Mouse (Mus musculus) forebrain, embryonic 11.5 days (tissue): ENCODE data around the gene Safb2. TPM values are rescaled to one million over a fixed set of nuclear protein-coding genes. Genes with fewer than 3 reads are reported as not detected.

Experiments
- ATAC-seq: fragments of 200-750 bp; cut with Nextera tagmentation; replicated peaks from 2 replicates; pipeline ENCODE4 v1.8.0; 2017; ENCODE audit warnings: moderate TSS enrichment; ENCODE audit not compliant: low FRiP score
- DNase-seq: peaks from one replicate; pipeline ENCODE4 v3.0.0-alpha.2; 2017; ENCODE audit warnings: low spot score
- H3K27ac ChIP-seq: fragments of 300-500 bp; sonication (generic); 2 replicates; pipeline ENCODE4 v1.5.1; 2014; ENCODE audit warnings: low read depth, low read length
- H3K27me3 ChIP-seq: fragments of 300-500 bp; sonication (generic); 2 replicates; pipeline ENCODE4 v1.6.1; 2014; ENCODE audit warnings: mild to moderate bottlenecking, low read length, mixed read lengths; ENCODE audit not compliant: control insufficient read depth, insufficient read depth
- H3K36me3 ChIP-seq: fragments of 300-500 bp; sonication (generic); 2 replicates; pipeline ENCODE4 v1.6.1; 2014; ENCODE audit warnings: mild to moderate bottlenecking, low read length, moderate library complexity, mixed read lengths; ENCODE audit not compliant: control insufficient read depth, insufficient read depth
- H3K4me1 ChIP-seq: fragments of 300-500 bp; sonication (generic); replicated peaks from 2 replicates; pipeline ENCODE4 v1.6.1; 2014; ENCODE audit warnings: low read length, mixed read lengths; ENCODE audit not compliant: control insufficient read depth, insufficient read depth
- H3K4me2 ChIP-seq: fragments of 300-500 bp; sonication (generic); 2 replicates; pipeline ENCODE4 v1.6.1; 2014; ENCODE audit warnings: low read depth, mild to moderate bottlenecking, low read length, moderate library complexity, mixed read lengths; ENCODE audit not compliant: severe bottlenecking
- H3K4me3 ChIP-seq: fragments of 300-500 bp; sonication (generic); 2 replicates; pipeline ENCODE4 v1.5.1; 2014; ENCODE audit warnings: low read depth, low read length
- H3K9ac ChIP-seq: fragments of 300-500 bp; sonication (generic); 2 replicates; pipeline ENCODE4 v1.6.1; 2014; ENCODE audit warnings: low read length
- H3K9me3 ChIP-seq: fragments of 300-500 bp; sonication (generic); 2 replicates; pipeline ENCODE4 v1.6.1; 2016; ENCODE audit warnings: low read length, mixed read lengths; ENCODE audit not compliant: control insufficient read depth
- WGBS: fragments of 180-500 bp; shearing (Covaris S2); extraction: QIAGEN DNeasy Blood & Tissue Kit; methylation state at CpG from one replicate; pipeline ENCODE4 v1.1.7; 2014; 5-methylcytosine and 5-hydroxymethylcytosine counted together
- polyA plus RNA-seq: library from polyadenylated mRNA; unstranded; fragments of >200 nt; fragmentation: Nextera tagmentation; extraction: Ambion mirVana; gene quantifications from 2 replicates; pipeline ENCODE4 v1.2.1, GENCODE M21; 2014

Gene Safb2
- polyA plus RNA-seq, 1 experiment from 2014 or later = 75.0 TPM

DNA sequence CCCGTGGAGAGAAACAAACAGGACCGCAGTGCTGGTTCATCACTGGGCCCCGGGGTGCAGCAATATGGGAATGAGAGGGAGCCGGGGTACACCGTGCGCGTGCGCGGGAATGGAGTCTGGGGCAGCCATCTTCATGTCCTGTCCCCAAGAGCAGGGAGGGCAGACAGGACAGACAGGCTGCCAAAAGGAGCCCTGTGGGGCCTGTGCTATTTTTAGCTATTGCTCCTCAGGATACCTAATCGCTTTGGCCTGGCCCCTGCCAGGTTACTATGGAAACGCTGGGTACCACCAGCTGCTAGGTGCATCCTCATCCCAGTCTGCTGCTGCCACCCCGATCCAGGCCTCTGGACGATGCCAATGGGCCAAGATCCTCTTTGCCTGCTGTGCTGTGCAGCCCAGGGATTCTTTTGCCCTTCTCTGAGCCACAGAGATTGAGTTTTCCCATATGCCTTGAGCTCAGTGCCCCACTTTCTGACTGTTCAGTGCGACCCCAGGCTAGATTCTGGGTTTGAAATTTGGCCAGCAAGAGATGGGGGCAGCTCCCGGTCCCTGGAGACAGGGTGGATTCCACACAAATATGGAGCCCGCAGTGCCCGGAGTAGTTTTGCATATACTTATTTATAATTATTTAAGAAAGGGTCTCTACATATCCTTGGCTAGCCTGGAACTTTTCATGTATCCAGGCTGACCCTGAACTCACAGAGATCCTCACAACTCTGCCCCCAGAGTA, 37.1 kb downstream of the Safb2 start:
- Histone ChIP-seq H3K4me1 (peaks cover 10% of the 10 kb centered on the region), H3K9me3 (no peaks in the 10 kb centered on the region), H3K27ac (no peak overlapping the region), H3K27me3 (no peaks in the 10 kb centered on the region), H3K4me2 (no peak overlapping the region), H3K4me3 (no peak overlapping the region), H3K36me3 (no peaks in the 10 kb centered on the region), H3K9ac (no peak overlapping the region)
- DNase-seq (peak; percentile 49), ATAC-seq (no peak)
- WGBS = 61% methylated on average over 17 of the region's 17 CpGs

- WGBS = 88% methylated on average over 5 of the region's 5 CpGs
- H3K36me3 ChIP-seq = no peaks in the 10 kb centered on the region
- no peak overlapping the region for H3K9ac ChIP-seq
- no peak overlapping the region for H3K4me3 ChIP-seq
- H3K4me1 ChIP-seq = peaks cover 8% of the 10 kb centered on the region
- no peaks in the 10 kb centered on the region for H3K27me3 ChIP-seq
- ATAC-seq (no peak), DNase-seq (peak; percentile 22)
- H3K9me3 ChIP-seq = no peaks in the 10 kb centered on the region
- no peak overlapping the region for H3K27ac ChIP-seq
- no peak overlapping the region for H3K4me2 ChIP-seq
Measured at GRCm38 (mm10) chr17:56546576-56546975, 37.8 kb downstream of the Safb2 start.

GRCm38 (mm10) chr17:56545945-56546344, 38.4 kb downstream of the Safb2 start:
- no peak overlapping the region for H3K27ac ChIP-seq
- H3K4me1 ChIP-seq = peaks cover 5% of the 10 kb centered on the region
- 95% methylated on average over 1 of the region's 1 CpGs for WGBS

DNA sequence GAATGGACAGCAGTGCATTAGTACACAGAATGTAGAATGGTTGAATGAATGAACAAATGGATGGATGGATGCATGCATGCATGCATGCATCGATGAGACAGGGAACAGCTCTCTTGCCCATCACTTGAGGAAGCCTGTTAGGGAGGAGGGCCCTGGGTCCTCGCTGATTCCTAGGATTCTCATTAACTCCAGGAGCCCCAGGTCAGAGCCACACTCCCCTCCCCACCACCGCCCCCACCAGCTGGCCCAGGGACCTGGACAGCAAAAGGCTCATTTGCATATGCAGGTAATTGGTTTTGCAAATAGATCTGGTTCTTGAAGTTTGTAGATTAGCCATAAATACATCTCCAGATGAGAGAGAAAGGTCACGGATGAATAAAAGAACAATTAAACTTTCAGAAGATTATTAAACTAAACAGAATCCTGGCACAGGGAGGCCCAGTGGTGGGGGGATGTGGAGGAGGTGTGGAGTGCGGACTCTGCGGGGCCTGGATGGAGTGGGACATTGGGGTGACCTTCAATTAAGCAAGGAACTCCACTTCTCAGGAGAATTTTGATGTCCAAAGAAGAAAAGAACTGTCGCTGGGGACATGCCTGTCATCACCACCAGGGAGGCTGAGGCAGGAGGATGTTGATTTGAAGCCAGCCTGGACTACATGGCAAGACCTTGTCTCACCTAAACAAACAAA, 39.5 kb downstream of the Safb2 start:
- no peak for ATAC-seq

More at GRCm38 (mm10) chr17:56545945-56546344, 38.4 kb downstream of the Safb2 start:
- Histone ChIP-seq H3K9ac (no peak overlapping the region), H3K4me2 (no peak overlapping the region), H3K9me3 (no peaks in the 10 kb centered on the region), H3K36me3 (no peaks in the 10 kb centered on the region), H3K27me3 (no peaks in the 10 kb centered on the region), H3K4me3 (no peak overlapping the region)
- no peak for ATAC-seq
- DNase-seq = no peak

GRCm38 (mm10) chr17:56543684-56544224, 40.6 kb downstream of the Safb2 start:
- DNase-seq (peak; percentile 33), ATAC-seq (no peak)
- no peak overlapping the region for H3K9ac ChIP-seq
- no peak overlapping the region for H3K27ac ChIP-seq
- H3K27me3 ChIP-seq = no peaks in the 10 kb centered on the region
- no peaks in the 10 kb centered on the region for H3K36me3 ChIP-seq
- WGBS = 77% methylated on average over 3 of the region's 3 CpGs
- peaks cover 3% of the 10 kb centered on the region for H3K4me1 ChIP-seq
- H3K9me3 ChIP-seq = no peaks in the 10 kb centered on the region
- H3K4me3 ChIP-seq = no peak overlapping the region
- H3K4me2 ChIP-seq = no peak overlapping the region

More for the DNA sequence above, 39.5 kb downstream of the Safb2 start:
- 73% methylated on average over 7 of the region's 7 CpGs for WGBS
- DNase-seq = peak; percentile 48
- Histone ChIP-seq H3K27me3 (no peaks in the 10 kb centered on the region), H3K9ac (no peak overlapping the region), H3K4me3 (no peak overlapping the region), H3K4me2 (no peak overlapping the region), H3K36me3 (no peaks in the 10 kb centered on the region), H3K27ac (no peak overlapping the region), H3K9me3 (no peaks in the 10 kb centered on the region), H3K4me1 (peaks cover 3% of the 10 kb centered on the region)

- Histone ChIP-seq H3K9me3 (no peaks in the 10 kb centered on the region), H3K4me2 (no peak overlapping the region), H3K27ac (peak overlapping the region; percentile 15; the same call in 1 of the 2 replicates), H3K9ac (no peak overlapping the region), H3K27me3 (no peaks in the 10 kb centered on the region), H3K4me3 (no peak overlapping the region), H3K36me3 (no peaks in the 10 kb centered on the region), H3K4me1 (peaks cover 7% of the 10 kb centered on the region)
- 25% methylated on average over 8 of the region's 8 CpGs for WGBS
- peak; percentile 52 for DNase-seq
- no peak for ATAC-seq
Measured at GRCm38 (mm10) chr17:56542736-56543135, 41.6 kb downstream of the Safb2 start.

DNA sequence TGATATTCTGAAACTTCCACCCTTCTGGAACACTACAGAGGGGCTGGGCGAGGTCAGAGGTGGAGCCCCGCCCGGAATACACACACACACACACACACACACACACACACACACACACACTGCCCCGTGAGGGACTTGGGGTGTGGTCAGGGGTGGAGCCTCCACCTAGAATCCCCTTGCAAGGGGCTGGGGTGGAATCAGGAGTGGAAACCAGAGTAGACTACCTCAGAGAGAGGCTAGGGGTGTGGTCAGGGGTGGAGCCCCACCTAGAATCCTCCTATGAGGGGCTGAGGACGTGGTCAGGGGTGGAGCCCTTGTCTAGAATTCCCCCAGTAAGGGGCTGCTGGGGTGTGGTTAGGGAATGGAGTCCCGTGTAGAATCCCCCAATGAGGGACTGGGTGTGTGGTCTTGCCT, 43.8 kb downstream of the Safb2 start:
- Histone ChIP-seq H3K4me2 (no peak overlapping the region), H3K9me3 (no peaks in the 10 kb centered on the region), H3K27me3 (no peaks in the 10 kb centered on the region), H3K27ac (no peak overlapping the region), H3K4me3 (no peak overlapping the region), H3K9ac (no peak overlapping the region), H3K36me3 (no peaks in the 10 kb centered on the region), H3K4me1 (peaks cover 4% of the 10 kb centered on the region; the same call in 1 of the 2 replicates)
- DNase-seq (peak; percentile 59), ATAC-seq (no peak)
- WGBS = 47% methylated on average over 6 of the region's 6 CpGs

DNA sequence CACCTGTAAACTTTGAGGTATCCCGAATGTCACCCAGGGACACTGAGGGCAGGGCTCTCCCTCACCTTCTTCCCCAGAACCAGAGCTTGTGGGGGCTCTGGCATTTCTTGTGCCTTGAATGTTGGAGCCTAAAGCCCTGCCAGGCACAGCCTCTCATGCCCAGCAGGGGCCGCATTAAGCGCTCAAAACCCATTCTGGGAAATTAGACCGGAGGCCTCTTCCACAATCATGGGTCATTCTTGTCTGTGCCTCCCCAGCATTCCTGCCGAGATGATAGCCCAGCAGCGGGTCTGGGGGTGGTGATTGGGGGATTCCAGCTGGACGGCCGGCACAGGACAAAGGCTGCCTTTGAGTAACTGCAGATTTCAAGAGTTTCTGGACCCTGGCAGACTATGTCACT, 46.5 kb downstream of the Safb2 start:
- no peaks in the 10 kb centered on the region for H3K9me3 ChIP-seq
- H3K36me3 ChIP-seq = no peaks in the 10 kb centered on the region
- peak; percentile 57 for ATAC-seq
- DNase-seq = peak; percentile 65
- no peak overlapping the region for H3K4me2 ChIP-seq
- H3K27ac ChIP-seq = peak overlapping the region; percentile 43
- no peak overlapping the region for H3K4me3 ChIP-seq
- WGBS = 10% methylated on average over 8 of the region's 8 CpGs
- H3K9ac ChIP-seq = no peak overlapping the region
- peaks cover 4% of the 10 kb centered on the region; the same call in 1 of the 2 replicates for H3K4me1 ChIP-seq
- no peaks in the 10 kb centered on the region for H3K27me3 ChIP-seq
